In genomic region chr5:34647581-34647980, GRCm38 (mm10) we compare ENCODE assay signal across 8 mouse cellular contexts. TPM values are rescaled to one million over a fixed set of nuclear protein-coding genes. Genes with fewer than 3 reads are reported as not detected.
DNase-seq lines count a peak whose midpoint lies in the region; ATAC-seq lines count a peak whose summit lies in the region.

No protein-coding gene starts in this region.

- WGBS in liver, embryonic 16.5 days (ENCODE audit: insufficient replicate concordance): 37% methylated on average over 4 of the region's 4 CpGs

- no peaks in the 10 kb centered on the region for H3K27me3 ChIP-seq in liver, embryonic 16.5 days (ENCODE audit: control insufficient read depth, insufficient read depth, low read depth, low read length)

- H3K36me3 ChIP-seq in liver, embryonic 16.5 days (ENCODE audit: control insufficient read depth, insufficient read depth): peaks cover 42% of the 10 kb centered on the region

- H3K27ac ChIP-seq in liver, embryonic 16.5 days (ENCODE audit: low read length): no peak overlapping the region

- ATAC-seq in inflammation-experienced regulatory T-cells, adult 6 months: peak; percentile 53
- peak; percentile 50; the same call in 1 of the 2 replicates for ATAC-seq in liver, embryonic 16.5 days (ENCODE audit: low read depth)

- no peak overlapping the region for H3K4me3 ChIP-seq in liver, embryonic 16.5 days (ENCODE audit: low read depth, low read length)

- no peaks in the 10 kb centered on the region for H3K9me3 ChIP-seq in liver, embryonic 16.5 days (replicated peaks; ENCODE audit: control insufficient read depth, low read length)

- H3K4me2 ChIP-seq in liver, embryonic 16.5 days (ENCODE audit: low read depth, low read length): no peak overlapping the region

- no peak overlapping the region for H3K9ac ChIP-seq in liver, embryonic 16.5 days (ENCODE audit: low read depth, low read length)

- DNase-seq in adrenal gland, adult (ENCODE audit: inconsistent age in 2 of 2, low spot score in 1 of 2): peak; percentile 50 to 84
- DNase-seq in adrenal gland, postnatal 4 days (ENCODE audit: low spot score in 2 of 2): no peak
- peak; percentile 71 for DNase-seq in urinary bladder, postnatal 14 days (ENCODE audit: low spot score)
- DNase-seq in urinary bladder, adult 18-20 months (ENCODE audit: low spot score in 2 of 2): no peak
- peak; percentile 64 for DNase-seq in embryo, embryonic 9.5 days (ENCODE audit: extremely low spot score)
- peak; percentile 57 for DNase-seq in skeletal muscle tissue, adult 2 months (ENCODE audit: low read depth, low spot score)

- no peaks in the 10 kb centered on the region for H3K4me1 ChIP-seq in liver, embryonic 16.5 days (ENCODE audit: control insufficient read depth, low read depth, low read length)

RNA-seq across cellular contexts. Expression of gene Mfsd10, which starts 10.6 kb away (rescaled TPM):
- total RNA-seq in adrenal gland, postnatal 4 days (2021): 10 to 100 TPM; 77.7 to 83.0 TPM
- polyA plus RNA-seq in inflammation-experienced regulatory T-cells, adult 6 months (2017; shearing (Covaris generic)): 10 to 100 TPM; 49.8 to 63.6 (median 54.7) TPM
- polyA plus RNA-seq in liver, embryonic 16.5 days (2015; fragmentation: Nextera tagmentation; extraction: Ambion mirVana): 35.3 and 52.3 TPM in 2 replicates

RNA-seq across cellular contexts. Expression of gene Nop14, which starts 12.4 kb away (rescaled TPM):
- total RNA-seq in adrenal gland, postnatal 4 days (2021): 10 to 100 TPM; 22.7 to 24.2 TPM
- 10 to 100 TPM; 16.9 to 31.0 (median 26.0) TPM for polyA plus RNA-seq in inflammation-experienced regulatory T-cells, adult 6 months (2017; shearing (Covaris generic))
- 9.3 and 10.1 TPM in 2 replicates for polyA plus RNA-seq in liver, embryonic 16.5 days (2015; fragmentation: Nextera tagmentation; extraction: Ambion mirVana)

RNA-seq across cellular contexts. Expression of gene Grk4, which starts 12.6 kb away (rescaled TPM):
- 1 to 10 TPM; 4.0 to 4.3 TPM for total RNA-seq in adrenal gland, postnatal 4 days (2021)
- 10 to 100 TPM in 1 of 3 experiments, 1 to 10 TPM in 2; 2.9 to 14.0 (median 4.4) TPM for polyA plus RNA-seq in inflammation-experienced regulatory T-cells, adult 6 months (2017; shearing (Covaris generic))
- 0.79 and 0.91 TPM in 2 replicates for polyA plus RNA-seq in liver, embryonic 16.5 days (2015; fragmentation: Nextera tagmentation; extraction: Ambion mirVana)

Comparison
In these comparisons a context has a peak if more than half of its experiments do, and no peak if none do; other contexts are left out.
1. DNase-seq: peak in adrenal gland, adult (2 of 2), urinary bladder, postnatal 14 days (single experiment), embryo, embryonic 9.5 days (single experiment) and skeletal muscle tissue, adult 2 months (single experiment); none in adrenal gland, postnatal 4 days (0 of 2) and urinary bladder, adult 18-20 months (0 of 2).